Mouse (Mus musculus) bone marrow, adult 2 months (tissue): ENCODE results near the gene Mrrf.

Source experiments
- CTCF ChIP-seq: fragments of 200-500 bp; IDR thresholded peaks from 2 replicates; pipeline ENCODE4 v1.5.1; 2011; ENCODE audit warnings: low read length, control low read depth; ENCODE audit not compliant: control insufficient read depth, insufficient read depth
- POLR2A ChIP-seq: fragments of 200-500 bp; IDR thresholded peaks from 2 replicates; pipeline ENCODE4 v1.6.1; 2011; ENCODE audit warnings: low read depth, mild to moderate bottlenecking, control low read depth, low read length, borderline replicate concordance; ENCODE audit not compliant: control insufficient read depth

DNA sequence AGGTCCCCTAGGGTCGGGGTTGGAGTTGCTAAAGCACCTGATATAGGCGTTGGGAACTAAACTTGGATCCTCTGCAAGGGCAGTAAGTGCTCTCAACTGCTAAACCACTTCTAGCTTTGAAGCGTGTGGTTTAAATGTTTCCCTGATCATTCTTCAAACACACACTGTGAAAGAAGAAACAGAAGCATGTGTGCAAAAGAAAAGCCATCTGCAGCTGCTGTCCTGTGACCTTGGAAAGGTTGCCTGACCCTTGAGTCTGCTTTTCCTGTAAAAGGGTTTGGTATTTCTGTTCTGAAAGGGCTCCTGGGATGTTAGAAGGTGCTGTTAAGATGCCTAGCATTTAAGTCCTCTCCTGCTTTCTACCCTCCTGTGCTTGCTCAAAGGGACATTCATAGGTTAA lies 43.3 kb downstream of the Mrrf start:
- TF ChIP-seq CTCF: no peak
- TF ChIP-seq POLR2A: no peak
